Mouse (Mus musculus): ENCODE measurements around the gene Dennd4a. TPM values are rescaled to one million over a fixed set of nuclear protein-coding genes. Genes with fewer than 3 reads are reported as not detected.

Dennd4a gene
- 3.9 TPM in 2 replicates for polyA plus RNA-seq (2015; fragmentation: Nextera tagmentation; extraction: Ambion mirVana)

DNA sequence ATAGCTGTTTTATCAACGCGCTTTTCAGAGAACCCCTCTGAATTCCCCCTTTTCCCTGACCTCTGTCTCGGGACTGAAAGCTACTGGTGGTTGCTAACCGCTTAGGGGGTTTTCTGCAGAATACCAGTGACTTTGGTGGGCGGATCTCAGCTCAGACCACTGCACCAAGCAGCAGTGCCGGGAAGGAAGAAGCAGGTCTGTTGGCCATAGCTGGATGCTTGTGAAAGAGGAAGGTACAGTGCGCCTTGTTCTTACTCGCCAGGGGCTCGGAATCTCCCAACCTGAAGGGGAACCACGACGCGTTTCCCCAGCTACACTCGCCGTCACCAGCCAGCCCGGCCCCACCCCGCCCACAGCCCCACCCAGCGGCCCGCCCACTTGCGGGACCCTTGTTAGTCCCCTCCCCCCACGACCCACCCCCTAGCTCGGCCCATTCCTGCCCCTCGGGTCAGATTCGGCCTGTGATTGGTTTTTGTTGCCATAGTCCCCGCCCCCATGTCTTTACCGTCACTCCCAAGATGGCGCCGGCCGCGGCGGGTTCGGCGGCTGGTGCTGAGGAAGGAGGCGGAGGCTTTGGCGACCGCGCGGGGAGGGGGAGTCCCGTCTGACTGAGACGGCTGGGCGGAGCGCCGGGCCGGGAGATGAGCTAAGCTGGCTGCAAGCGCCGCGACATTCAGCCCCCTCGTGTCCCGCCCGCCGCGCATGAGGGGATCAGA lies at the start of gene Dennd4a:
Dennd4a (plus strand) TSS at position 519 of the 716 bp plus-strand sequence.
- WGBS, result under 1% methylated on average over 46 of the region's 51 CpGs
- Histone ChIP-seq H3K27me3 (replicated peaks; ENCODE audit: control insufficient read depth, insufficient read depth, low read length) (no peaks in the 10 kb centered on the region), H3K4me3 (ENCODE audit: low read length) (peak within 1 kb of the TSS; percentile 81), H3K27ac (ENCODE audit: low read length) (peak within 1 kb of the TSS; percentile 71), H3K4me2 (ENCODE audit: low read depth, low read length) (peak within 1 kb of the TSS; percentile 77), H3K9me3 (ENCODE audit: control insufficient read depth, low read length) (no peaks in the 10 kb centered on the region), H3K36me3 (ENCODE audit: control insufficient read depth, insufficient read depth, low read length) (no peaks in the 10 kb centered on the region), H3K4me1 (ENCODE audit: control insufficient read depth, insufficient read depth, low read length) (peaks cover 6% of the 10 kb centered on the region; the same call in 1 of the 2 replicates), H3K9ac (ENCODE audit: low read depth, low read length) (peak within 1 kb of the TSS; percentile 73)
- peak; percentile 98 for ATAC-seq

DNA sequence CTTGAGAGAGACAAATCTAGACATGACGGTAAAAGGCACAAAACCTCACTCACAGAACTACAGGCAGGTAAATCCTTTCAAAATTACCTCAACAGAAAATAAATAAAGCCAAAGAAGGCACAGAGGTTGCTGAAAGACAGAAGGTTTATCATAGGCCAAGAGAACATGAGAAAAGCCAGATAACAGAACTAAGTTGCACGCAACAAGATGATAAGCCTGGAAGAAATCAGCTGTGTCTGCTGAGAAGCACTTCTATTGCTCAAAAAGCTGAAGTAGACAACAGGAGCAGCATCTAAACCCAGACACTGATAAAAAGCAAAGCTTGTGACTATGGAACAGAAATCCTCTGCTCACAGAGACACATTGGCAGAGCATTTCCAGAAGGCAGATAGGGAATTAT lies 46.3 kb upstream of the Dennd4a start:
- H3K9me3 ChIP-seq (ENCODE audit: control insufficient read depth, low read length), result no peaks in the 10 kb centered on the region
- no peak for ATAC-seq
- no peak overlapping the region for H3K4me3 ChIP-seq (ENCODE audit: low read length)
- no peaks in the 10 kb centered on the region for H3K27me3 ChIP-seq (replicated peaks; ENCODE audit: control insufficient read depth, insufficient read depth, low read length)
- H3K27ac ChIP-seq (ENCODE audit: low read length), result no peak overlapping the region
- H3K9ac ChIP-seq (ENCODE audit: low read depth, low read length), result no peak overlapping the region
- H3K4me2 ChIP-seq (ENCODE audit: low read depth, low read length), result no peak overlapping the region
- no peaks in the 10 kb centered on the region for H3K4me1 ChIP-seq (ENCODE audit: control insufficient read depth, insufficient read depth, low read length)
- 59% methylated on average over 2 of the region's 2 CpGs for WGBS
- no peaks in the 10 kb centered on the region for H3K36me3 ChIP-seq (ENCODE audit: control insufficient read depth, insufficient read depth, low read length)

DNA sequence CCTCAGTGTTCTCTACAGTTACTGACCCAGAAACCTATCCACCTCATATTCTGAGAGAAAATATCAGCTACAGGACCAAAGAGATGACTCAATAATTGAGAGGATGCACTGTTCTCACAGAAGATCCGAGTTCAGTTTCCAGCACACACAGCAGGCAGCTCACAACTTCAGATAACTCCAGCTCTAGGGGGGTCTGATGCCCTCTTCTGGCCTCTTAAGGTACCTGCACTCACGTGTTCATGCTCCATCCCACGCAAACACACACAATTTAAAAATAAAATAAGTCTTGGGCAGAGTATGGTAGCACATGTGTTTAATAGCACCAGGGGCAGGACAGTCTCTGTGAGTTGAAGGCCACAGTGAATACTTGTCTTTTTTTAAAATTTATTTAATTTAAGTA lies 45.0 kb upstream of the Dennd4a start:
- H3K9ac ChIP-seq (ENCODE audit: low read depth, low read length), result no peak overlapping the region
- no peak overlapping the region for H3K4me3 ChIP-seq (ENCODE audit: low read length)
- no peaks in the 10 kb centered on the region for H3K4me1 ChIP-seq (ENCODE audit: control insufficient read depth, insufficient read depth, low read length)
- 90% methylated on average over 3 of the region's 3 CpGs for WGBS
- no peaks in the 10 kb centered on the region for H3K9me3 ChIP-seq (ENCODE audit: control insufficient read depth, low read length)
- H3K27me3 ChIP-seq (replicated peaks; ENCODE audit: control insufficient read depth, insufficient read depth, low read length), result no peaks in the 10 kb centered on the region
- no peak for ATAC-seq
- no peak overlapping the region for H3K27ac ChIP-seq (ENCODE audit: low read length)
- H3K4me2 ChIP-seq (ENCODE audit: low read depth, low read length), result no peak overlapping the region
- no peaks in the 10 kb centered on the region for H3K36me3 ChIP-seq (ENCODE audit: control insufficient read depth, insufficient read depth, low read length)

DNA sequence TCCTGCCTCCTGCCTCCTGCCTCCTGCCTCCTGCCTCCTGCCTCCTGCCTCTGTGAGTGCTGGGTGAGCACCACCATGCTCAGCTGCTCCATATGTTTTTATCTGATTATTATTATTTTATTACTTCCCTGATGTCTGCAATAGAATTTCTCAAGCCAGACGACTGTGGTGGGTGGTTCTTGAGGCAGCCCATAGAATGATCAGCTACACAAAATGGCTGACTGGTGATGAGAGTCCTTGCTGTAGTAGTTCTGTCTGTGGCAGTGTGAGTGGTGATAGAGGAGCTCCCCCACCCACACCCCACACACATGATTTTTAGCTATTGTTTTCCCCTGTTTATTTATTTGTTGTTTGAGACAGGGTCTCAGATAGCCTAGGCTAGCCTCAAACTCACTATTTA lies 43.3 kb upstream of the Dennd4a start:
- Histone ChIP-seq H3K9ac (ENCODE audit: low read depth, low read length) (no peak overlapping the region), H3K27ac (ENCODE audit: low read length) (no peak overlapping the region), H3K4me1 (ENCODE audit: control insufficient read depth, insufficient read depth, low read length) (no peaks in the 10 kb centered on the region), H3K9me3 (ENCODE audit: control insufficient read depth, low read length) (no peaks in the 10 kb centered on the region), H3K27me3 (replicated peaks; ENCODE audit: control insufficient read depth, insufficient read depth, low read length) (no peaks in the 10 kb centered on the region), H3K4me3 (ENCODE audit: low read length) (no peak overlapping the region), H3K36me3 (ENCODE audit: control insufficient read depth, insufficient read depth, low read length) (no peaks in the 10 kb centered on the region), H3K4me2 (ENCODE audit: low read depth, low read length) (no peak overlapping the region)
- no peak for ATAC-seq
- WGBS, result 38% methylated on average over 1 of the region's 1 CpGs

DNA sequence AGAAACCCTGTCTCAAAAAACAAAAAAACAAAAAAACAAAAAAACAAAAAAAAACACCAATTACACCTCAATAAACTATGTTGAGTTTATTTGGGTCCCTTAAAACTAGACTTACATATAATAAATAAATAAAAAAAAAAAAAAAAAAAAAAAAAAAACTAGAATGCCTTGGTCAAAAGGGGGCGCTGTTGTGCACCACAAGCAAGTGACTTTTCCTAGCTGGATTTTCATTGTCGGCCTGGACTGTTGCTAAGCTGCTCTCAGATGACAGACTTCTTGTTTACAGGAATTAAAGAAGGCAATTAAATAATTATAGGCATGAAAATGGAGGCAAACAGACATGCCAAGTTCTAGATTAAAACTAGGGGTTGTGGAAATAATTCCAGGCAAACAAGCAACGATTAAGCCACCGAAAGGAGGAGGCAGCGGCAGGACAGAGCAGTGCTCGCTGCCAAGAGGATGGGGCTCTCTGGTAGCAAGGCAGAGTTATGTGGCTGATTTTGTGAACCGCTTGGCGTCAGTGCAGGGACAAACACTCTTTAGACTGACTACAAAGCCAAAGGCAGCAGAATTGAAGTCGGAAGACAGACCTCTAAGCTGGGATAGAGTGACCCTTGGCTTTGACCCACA lies 42.0 kb upstream of the Dennd4a start:
- no peaks in the 10 kb centered on the region for H3K27me3 ChIP-seq (replicated peaks; ENCODE audit: control insufficient read depth, insufficient read depth, low read length)
- H3K9ac ChIP-seq (ENCODE audit: low read depth, low read length), result no peak overlapping the region
- H3K36me3 ChIP-seq (ENCODE audit: control insufficient read depth, insufficient read depth, low read length), result no peaks in the 10 kb centered on the region
- no peaks in the 10 kb centered on the region for H3K9me3 ChIP-seq (ENCODE audit: control insufficient read depth, low read length)
- H3K4me1 ChIP-seq (ENCODE audit: control insufficient read depth, insufficient read depth, low read length), result peaks cover 2% of the 10 kb centered on the region; the same call in 1 of the 2 replicates
- no peak overlapping the region for H3K4me3 ChIP-seq (ENCODE audit: low read length)
- no peak for ATAC-seq
- no peak overlapping the region for H3K27ac ChIP-seq (ENCODE audit: low read length)
- no peak overlapping the region for H3K4me2 ChIP-seq (ENCODE audit: low read depth, low read length)
- WGBS, result 53% methylated on average over 9 of the region's 9 CpGs

DNA sequence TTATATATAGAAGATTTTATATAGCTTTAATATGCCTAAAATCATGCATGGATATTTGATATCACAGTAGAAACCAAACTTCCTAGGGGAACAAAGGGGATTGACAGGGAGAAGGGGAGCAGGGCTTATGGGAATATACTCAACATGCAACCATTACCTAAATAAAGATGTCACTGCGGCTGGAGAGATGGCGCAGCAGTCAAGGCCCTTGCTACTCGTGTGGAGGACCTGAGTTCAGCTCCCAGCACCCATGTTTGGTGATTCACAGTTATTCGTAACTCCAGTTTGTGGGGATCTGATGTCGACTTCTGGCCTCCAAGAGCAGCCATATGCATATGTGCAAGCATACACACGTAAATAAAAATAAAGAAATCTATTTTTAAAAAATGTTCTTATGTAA lies 41.2 kb upstream of the Dennd4a start:
- 94% methylated on average over 6 of the region's 6 CpGs for WGBS
- Histone ChIP-seq H3K27ac (ENCODE audit: low read length) (no peak overlapping the region), H3K4me3 (ENCODE audit: low read length) (no peak overlapping the region), H3K4me1 (ENCODE audit: control insufficient read depth, insufficient read depth, low read length) (peaks cover 6% of the 10 kb centered on the region; the same call in 1 of the 2 replicates), H3K27me3 (replicated peaks; ENCODE audit: control insufficient read depth, insufficient read depth, low read length) (no peaks in the 10 kb centered on the region), H3K4me2 (ENCODE audit: low read depth, low read length) (no peak overlapping the region), H3K9me3 (ENCODE audit: control insufficient read depth, low read length) (no peaks in the 10 kb centered on the region), H3K36me3 (ENCODE audit: control insufficient read depth, insufficient read depth, low read length) (no peaks in the 10 kb centered on the region), H3K9ac (ENCODE audit: low read depth, low read length) (no peak overlapping the region)
- ATAC-seq, result no peak

DNA sequence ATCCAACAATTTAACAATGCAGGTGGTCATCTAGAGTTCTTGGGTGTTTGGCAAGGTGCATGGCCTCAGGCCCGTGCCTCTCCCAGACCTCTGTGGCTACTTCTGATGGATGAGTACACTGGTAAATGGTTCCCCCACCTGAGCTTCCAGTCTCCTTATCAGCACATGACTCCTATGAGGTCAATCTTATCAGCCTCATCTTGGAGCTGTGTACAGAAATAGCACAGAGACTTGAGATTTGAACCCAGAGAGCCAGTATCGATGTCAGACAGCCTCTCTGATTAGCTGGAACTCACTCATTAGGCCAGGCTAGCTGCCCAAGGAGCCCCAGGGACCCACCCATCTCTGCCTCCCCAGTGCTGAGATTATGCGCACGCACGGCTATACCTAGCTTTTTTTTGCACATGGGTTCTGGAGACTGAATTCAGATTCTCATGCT lies 40.7 kb upstream of the Dennd4a start:
- ATAC-seq, result peak; percentile 56; the same call in 1 of the 2 replicates
- no peak overlapping the region for H3K9ac ChIP-seq (ENCODE audit: low read depth, low read length)
- H3K4me1 ChIP-seq (ENCODE audit: control insufficient read depth, insufficient read depth, low read length), result peaks cover 6% of the 10 kb centered on the region; the same call in 1 of the 2 replicates
- WGBS, result 79% methylated on average over 5 of the region's 5 CpGs
- H3K4me2 ChIP-seq (ENCODE audit: low read depth, low read length), result no peak overlapping the region
- H3K27ac ChIP-seq (ENCODE audit: low read length), result no peak overlapping the region
- H3K9me3 ChIP-seq (ENCODE audit: control insufficient read depth, low read length), result no peaks in the 10 kb centered on the region
- no peaks in the 10 kb centered on the region for H3K27me3 ChIP-seq (replicated peaks; ENCODE audit: control insufficient read depth, insufficient read depth, low read length)
- H3K36me3 ChIP-seq (ENCODE audit: control insufficient read depth, insufficient read depth, low read length), result no peaks in the 10 kb centered on the region
- no peak overlapping the region for H3K4me3 ChIP-seq (ENCODE audit: low read length)

DNA sequence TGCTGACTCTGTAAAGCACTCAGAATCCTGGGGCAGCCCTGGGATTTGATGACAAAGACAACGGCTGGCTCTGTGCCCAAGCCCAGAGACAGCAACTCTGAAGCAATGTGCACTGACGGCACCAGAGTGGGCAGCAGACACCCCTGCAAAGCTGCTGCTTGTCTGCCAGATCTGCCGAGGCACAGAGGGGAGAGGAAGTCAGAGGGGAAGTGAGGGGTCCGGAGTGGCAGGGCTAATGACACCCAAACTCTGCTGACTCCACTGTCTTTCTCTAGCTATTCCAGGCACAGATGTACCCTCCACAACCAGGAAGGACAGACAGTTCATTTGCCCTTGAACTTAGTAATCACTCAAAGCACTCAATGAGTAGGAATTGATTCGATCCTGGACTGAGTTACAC lies 39.9 kb upstream of the Dennd4a start:
- no peak overlapping the region for H3K4me3 ChIP-seq (ENCODE audit: low read length)
- H3K9me3 ChIP-seq (ENCODE audit: control insufficient read depth, low read length), result no peaks in the 10 kb centered on the region
- no peak for ATAC-seq
- H3K36me3 ChIP-seq (ENCODE audit: control insufficient read depth, insufficient read depth, low read length), result no peaks in the 10 kb centered on the region
- H3K4me1 ChIP-seq (ENCODE audit: control insufficient read depth, insufficient read depth, low read length), result peaks cover 6% of the 10 kb centered on the region; the same call in 1 of the 2 replicates
- no peak overlapping the region for H3K27ac ChIP-seq (ENCODE audit: low read length)
- no peaks in the 10 kb centered on the region for H3K27me3 ChIP-seq (replicated peaks; ENCODE audit: control insufficient read depth, insufficient read depth, low read length)
- WGBS, result 50% methylated on average over 5 of the region's 5 CpGs
- no peak overlapping the region for H3K9ac ChIP-seq (ENCODE audit: low read depth, low read length)
- no peak overlapping the region for H3K4me2 ChIP-seq (ENCODE audit: low read depth, low read length)

DNA sequence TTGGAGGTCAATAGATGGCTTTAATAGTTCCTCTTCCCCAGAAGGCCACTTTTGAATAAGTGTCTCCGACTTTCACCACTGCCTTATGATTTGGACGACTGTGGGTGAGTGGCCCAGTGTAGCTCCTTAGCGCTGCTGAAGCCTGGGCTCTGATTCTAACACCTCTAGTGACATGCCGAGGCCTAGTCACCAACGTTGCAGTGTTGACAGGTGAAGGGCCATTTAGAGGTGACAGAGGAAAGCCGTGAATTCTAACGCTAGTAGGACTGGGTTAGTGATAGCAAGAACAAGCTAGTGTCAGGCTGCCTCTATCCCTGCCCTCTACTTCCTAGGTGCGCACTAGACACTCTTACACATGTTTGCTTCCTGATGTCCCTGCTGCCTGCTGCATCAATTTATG lies 37.9 kb upstream of the Dennd4a start:
- Histone ChIP-seq H3K36me3 (ENCODE audit: control insufficient read depth, insufficient read depth, low read length) (no peaks in the 10 kb centered on the region), H3K4me3 (ENCODE audit: low read length) (no peak overlapping the region), H3K27ac (ENCODE audit: low read length) (no peak overlapping the region), H3K27me3 (replicated peaks; ENCODE audit: control insufficient read depth, insufficient read depth, low read length) (no peaks in the 10 kb centered on the region), H3K9me3 (ENCODE audit: control insufficient read depth, low read length) (no peaks in the 10 kb centered on the region), H3K9ac (ENCODE audit: low read depth, low read length) (no peak overlapping the region), H3K4me2 (ENCODE audit: low read depth, low read length) (no peak overlapping the region), H3K4me1 (ENCODE audit: control insufficient read depth, insufficient read depth, low read length) (peaks cover 6% of the 10 kb centered on the region; the same call in 1 of the 2 replicates)
- WGBS, result 76% methylated on average over 8 of the region's 8 CpGs
- ATAC-seq, result no peak

All from intestine, embryonic 16.5 days (tissue).